Mouse (Mus musculus) liver, embryonic 14.5 days (tissue): ENCODE results near the gene Ccdc148.

Experiments used
- CTCF ChIP-seq: IDR thresholded peaks from 2 replicates; pipeline ENCODE4 v1.5.1; 2016; ENCODE audit warnings: antibody characterized with exemption, low read depth, control low read depth
- EP300 ChIP-seq: IDR thresholded peaks from 2 replicates; pipeline ENCODE4 v1.6.1; 2016; ENCODE audit warnings: antibody characterized with exemption, low read depth

GRCm38 (mm10) chr2:59186122-59186521 lies 25.6 kb upstream of the Ccdc148 start:
- TF ChIP-seq EP300 (no peak), CTCF (no peak)
